Mouse (Mus musculus) lung, postnatal 36 days (tissue): ENCODE measurements around the gene Eml4.

Experiments used
- DNase-seq: peaks from one replicate; pipeline ENCODE4 v3.0.0; 2022; ENCODE audit warnings: mixed read lengths

The Eml4 gene

GRCm38 (mm10) chr17:83350379-83351091 is at the start of gene Eml4:
Gene Eml4 (plus strand): TSS chr17:83350931.
- peak; percentile 95 for DNase-seq

GRCm38 (mm10) chr17:83301433-83301832 is 49.3 kb upstream of the Eml4 start:
- no peak for DNase-seq

- no peak for DNase-seq
Measured at GRCm38 (mm10) chr17:83304089-83304822, 46.5 kb upstream of the Eml4 start.

- DNase-seq: peak; percentile 39
Measured at GRCm38 (mm10) chr17:83306964-83307640, 43.6 kb upstream of the Eml4 start.

- DNase-seq: no peak
Measured at GRCm38 (mm10) chr17:83307641-83308296, 43.0 kb upstream of the Eml4 start.

- no peak for DNase-seq
Measured at GRCm38 (mm10) chr17:83308451-83308850, 42.3 kb upstream of the Eml4 start.

- DNase-seq: no peak
Measured at GRCm38 (mm10) chr17:83309243-83309642, 41.5 kb upstream of the Eml4 start.

- no peak for DNase-seq
Measured at GRCm38 (mm10) chr17:83311806-83312205, 38.9 kb upstream of the Eml4 start.

GRCm38 (mm10) chr17:83312244-83312918 is 38.4 kb upstream of the Eml4 start:
- DNase-seq: peak; percentile 87

- DNase-seq: no peak
Measured at GRCm38 (mm10) chr17:83313046-83313689, 37.6 kb upstream of the Eml4 start.

GRCm38 (mm10) chr17:83315476-83315875 is 35.3 kb upstream of the Eml4 start:
- no peak for DNase-seq

- DNase-seq: peak; percentile 63
Measured at GRCm38 (mm10) chr17:83322621-83323335, 28.0 kb upstream of the Eml4 start.

GRCm38 (mm10) chr17:83323410-83324268 is 27.1 kb upstream of the Eml4 start:
- DNase-seq: peak; percentile 69

GRCm38 (mm10) chr17:83324269-83324616 is 26.5 kb upstream of the Eml4 start:
- DNase-seq: no peak

GRCm38 (mm10) chr17:83335183-83335584 is 15.5 kb upstream of the Eml4 start:
- DNase-seq: no peak

GRCm38 (mm10) chr17:83337051-83337898 is 13.5 kb upstream of the Eml4 start:
- no peak for DNase-seq

GRCm38 (mm10) chr17:83339368-83340085 is 11.2 kb upstream of the Eml4 start:
- peak; percentile 51 for DNase-seq

- peak; percentile 82 for DNase-seq
Measured at GRCm38 (mm10) chr17:83340895-83341524, 9.7 kb upstream of the Eml4 start.
